Mouse (Mus musculus) c-Kit-negative CD71-positive TER-119-positive erythroid progenitor cells, embryonic 14.5 days (primary cell): ENCODE data around the gene Sost.
"Not testable (repeated sequence)": the region's sequence is repeated elsewhere in the genome, so short reads cannot be mapped to it uniquely, and the experiment has no call there.

Source experiments
- DNase-seq: peaks from one replicate; pipeline ENCODE4 v3.0.0-alpha.2; 2013; ENCODE audit warnings: low read depth, low spot score

Sost gene

GRCm38 (mm10) chr11:101966965-101967614 lies at the start of gene Sost:
Sost (minus strand) TSS chr11:101967015.
- no peak for DNase-seq

- no peak for DNase-seq
These were observed 49.3 kb upstream of the Sost start for GRCm38 (mm10) chr11:102016136-102016535.

- no peak for DNase-seq
These were observed 48.7 kb upstream of the Sost start for GRCm38 (mm10) chr11:102015472-102015871.

GRCm38 (mm10) chr11:102013201-102013600 lies 46.4 kb upstream of the Sost start:
- DNase-seq: no peak

- no peak for DNase-seq
These were observed 44.7 kb upstream of the Sost start for GRCm38 (mm10) chr11:102011510-102011909.

- DNase-seq: no peak
These were observed 43.3 kb upstream of the Sost start for GRCm38 (mm10) chr11:102010140-102010539.

GRCm38 (mm10) chr11:102008954-102009637 lies 42.3 kb upstream of the Sost start:
- DNase-seq: no peak

- no peak for DNase-seq
These were observed 41.6 kb upstream of the Sost start for GRCm38 (mm10) chr11:102008372-102008771.

GRCm38 (mm10) chr11:102006688-102007087 lies 39.9 kb upstream of the Sost start:
- DNase-seq: no peak

- no peak for DNase-seq
These were observed 39.5 kb upstream of the Sost start for GRCm38 (mm10) chr11:102006271-102006670.

- DNase-seq: no peak
These were observed 37.4 kb upstream of the Sost start for GRCm38 (mm10) chr11:102004251-102004650.

- no peak for DNase-seq
These were observed 32.7 kb upstream of the Sost start for GRCm38 (mm10) chr11:101999466-101999865.

GRCm38 (mm10) chr11:101998258-101998657 lies 31.4 kb upstream of the Sost start:
- DNase-seq: no peak

- no peak for DNase-seq
These were observed 29.1 kb upstream of the Sost start for GRCm38 (mm10) chr11:101995938-101996337.

- DNase-seq: peak; percentile 56
These were observed 27.3 kb upstream of the Sost start for GRCm38 (mm10) chr11:101994100-101994499.

- no peak for DNase-seq
These were observed 25.6 kb upstream of the Sost start for GRCm38 (mm10) chr11:101992411-101992810.

- no peak for DNase-seq
These were observed 25.0 kb upstream of the Sost start for GRCm38 (mm10) chr11:101991813-101992212.

GRCm38 (mm10) chr11:101990244-101990643 lies 23.4 kb upstream of the Sost start:
- DNase-seq: no peak

- no peak for DNase-seq
These were observed 20.1 kb upstream of the Sost start, which contains the start of gene Dusp3 for GRCm38 (mm10) chr11:101986913-101987312. Dusp3 (minus strand) TSS chr11:101987013.

GRCm38 (mm10) chr11:101985990-101986389 lies 19.2 kb upstream of the Sost start:
- DNase-seq: peak; percentile 31

- DNase-seq: not testable (repeated sequence)
These were observed 18.6 kb upstream of the Sost start for GRCm38 (mm10) chr11:101985450-101985849.

- DNase-seq: peak; percentile 47
These were observed 17.5 kb upstream of the Sost start, which contains the start of gene Cfap97d1 for GRCm38 (mm10) chr11:101984054-101985025. Cfap97d1 (plus strand) TSS chr11:101984279.
